Mouse (Mus musculus): ENCODE measurements around the gene Olfr959. TPM values are rescaled to one million over a fixed set of nuclear protein-coding genes. Genes with fewer than 3 reads are reported as not detected.

The Olfr959 gene
- polyA plus RNA-seq, 1 experiment from 2014 or later, result not detected

- H3K4me2 ChIP-seq (replicated peaks), result peak overlapping the region; percentile 87
- H3K36me3 ChIP-seq (replicated peaks; ENCODE audit: control insufficient read depth, insufficient read depth), result peaks cover 2% of the 10 kb centered on the region; the same call in 1 of the 2 replicates
- ATAC-seq (ENCODE audit: low FRiP score), result peak; percentile 94
- peak; percentile 76 for DNase-seq (ENCODE audit: low spot score)
- peak overlapping the region; percentile 54 for H3K9ac ChIP-seq
- peak overlapping the region; percentile 36 for H3K4me3 ChIP-seq (replicated peaks; ENCODE audit: low read length)
- no peaks in the 10 kb centered on the region for H3K9me3 ChIP-seq (ENCODE audit: control insufficient read depth, low read length)
- WGBS, result under 1% methylated on average over 19 of the region's 19 CpGs
- H3K4me1 ChIP-seq (replicated peaks; ENCODE audit: control insufficient read depth, insufficient read depth, low read length), result peaks cover 5% of the 10 kb centered on the region
- 0 out of 2 replicates have a peak, but pooled peaks cover 6% of the 10 kb centered on the region for H3K27me3 ChIP-seq (ENCODE audit: control insufficient read depth, insufficient read depth, low read length)
- H3K27ac ChIP-seq, result peak overlapping the region; percentile 47
Observed at GRCm38 (mm10) chr9:39602536-39603332, 27.4 kb upstream of the Olfr959 start.

GRCm38 (mm10) chr9:39577050-39577449, 1.7 kb upstream of the Olfr959 start:
- ATAC-seq (ENCODE audit: low FRiP score) (no peak), DNase-seq (ENCODE audit: low spot score) (no peak)
- 94% methylated on average over 5 of the region's 5 CpGs for WGBS
- Histone ChIP-seq H3K4me1 (replicated peaks; ENCODE audit: control insufficient read depth, insufficient read depth, low read length) (no peaks in the 10 kb centered on the region), H3K36me3 (replicated peaks; ENCODE audit: control insufficient read depth, insufficient read depth) (no peaks in the 10 kb centered on the region), H3K27ac (no peak overlapping the region), H3K27me3 (ENCODE audit: control insufficient read depth, insufficient read depth, low read length) (no peaks in the 10 kb centered on the region), H3K4me2 (replicated peaks) (no peak overlapping the region), H3K9ac (no peak overlapping the region), H3K4me3 (replicated peaks; ENCODE audit: low read length) (no peak overlapping the region), H3K9me3 (ENCODE audit: control insufficient read depth, low read length) (no peaks in the 10 kb centered on the region)

- Histone ChIP-seq H3K4me2 (replicated peaks) (no peak overlapping the region), H3K27me3 (ENCODE audit: control insufficient read depth, insufficient read depth, low read length) (no peaks in the 10 kb centered on the region), H3K4me1 (replicated peaks; ENCODE audit: control insufficient read depth, insufficient read depth, low read length) (peaks cover 7% of the 10 kb centered on the region; the same call in 1 of the 2 replicates), H3K4me3 (replicated peaks; ENCODE audit: low read length) (no peak overlapping the region), H3K27ac (peak overlapping the region; percentile 90), H3K9ac (no peak overlapping the region; the same call in 1 of the 2 replicates), H3K9me3 (ENCODE audit: control insufficient read depth, low read length) (no peaks in the 10 kb centered on the region), H3K36me3 (replicated peaks; ENCODE audit: control insufficient read depth, insufficient read depth) (no peaks in the 10 kb centered on the region)
- DNase-seq (ENCODE audit: low spot score) (no peak), ATAC-seq (ENCODE audit: low FRiP score) (peak; percentile 18; the same call in 1 of the 2 replicates)
Observed at GRCm38 (mm10) chr9:39558349-39558647, 17.1 kb downstream of the Olfr959 start.

GRCm38 (mm10) chr9:39557529-39558348, 17.6 kb downstream of the Olfr959 start:
- peaks cover 7% of the 10 kb centered on the region; the same call in 1 of the 2 replicates for H3K4me1 ChIP-seq (replicated peaks; ENCODE audit: control insufficient read depth, insufficient read depth, low read length)
- H3K4me3 ChIP-seq (replicated peaks; ENCODE audit: low read length), result no peak overlapping the region
- peak overlapping the region; percentile 31 for H3K9ac ChIP-seq
- peak overlapping the region; percentile 18; the same call in 1 of the 2 replicates for H3K4me2 ChIP-seq (replicated peaks)
- 26% methylated on average over 3 of the region's 3 CpGs for WGBS
- H3K9me3 ChIP-seq (ENCODE audit: control insufficient read depth, low read length), result no peaks in the 10 kb centered on the region
- ATAC-seq (ENCODE audit: low FRiP score) (peak; percentile 94), DNase-seq (ENCODE audit: low spot score) (peak; percentile 75)
- H3K27ac ChIP-seq, result peak overlapping the region; percentile 90
- no peaks in the 10 kb centered on the region for H3K27me3 ChIP-seq (ENCODE audit: control insufficient read depth, insufficient read depth, low read length)
- no peaks in the 10 kb centered on the region for H3K36me3 ChIP-seq (replicated peaks; ENCODE audit: control insufficient read depth, insufficient read depth)

- Histone ChIP-seq H3K36me3 (replicated peaks; ENCODE audit: control insufficient read depth, insufficient read depth) (no peaks in the 10 kb centered on the region), H3K27ac (no peak within 1 kb of the TSS), H3K9ac (no peak within 1 kb of the TSS), H3K4me2 (replicated peaks) (no peak within 1 kb of the TSS), H3K9me3 (ENCODE audit: control insufficient read depth, low read length) (no peaks in the 10 kb centered on the region), H3K4me3 (replicated peaks; ENCODE audit: low read length) (no peak within 1 kb of the TSS), H3K4me1 (replicated peaks; ENCODE audit: control insufficient read depth, insufficient read depth, low read length) (peaks cover 7% of the 10 kb centered on the region; the same call in 1 of the 2 replicates), H3K27me3 (ENCODE audit: control insufficient read depth, insufficient read depth, low read length) (no peaks in the 10 kb centered on the region)
- ATAC-seq (ENCODE audit: low FRiP score), result no peak
- peak; percentile 59 for DNase-seq (ENCODE audit: low spot score)
- WGBS, result 58% methylated on average over 2 of the region's 2 CpGs
Observed at GRCm38 (mm10) chr9:39553946-39554345, 21.4 kb downstream of the Olfr959 start, which contains the start of gene Olfr958. Olfr958 (minus strand) TSS chr9:39554054.

- no peak for DNase-seq (ENCODE audit: low spot score)
- H3K27ac ChIP-seq, result no peak overlapping the region
- no peak overlapping the region for H3K4me2 ChIP-seq (replicated peaks)
- H3K4me1 ChIP-seq (replicated peaks; ENCODE audit: control insufficient read depth, insufficient read depth, low read length), result no peaks in the 10 kb centered on the region
- no peak overlapping the region for H3K9ac ChIP-seq
- no peaks in the 10 kb centered on the region for H3K9me3 ChIP-seq (ENCODE audit: control insufficient read depth, low read length)
- no peak for ATAC-seq (ENCODE audit: low FRiP score)
- H3K4me3 ChIP-seq (replicated peaks; ENCODE audit: low read length), result no peak overlapping the region
- no peaks in the 10 kb centered on the region for H3K27me3 ChIP-seq (ENCODE audit: control insufficient read depth, insufficient read depth, low read length)
- 71% methylated on average over 5 of the region's 5 CpGs for WGBS
- H3K36me3 ChIP-seq (replicated peaks; ENCODE audit: control insufficient read depth, insufficient read depth), result no peaks in the 10 kb centered on the region
Observed at GRCm38 (mm10) chr9:39550806-39551205, 24.6 kb downstream of the Olfr959 start.

GRCm38 (mm10) chr9:39523616-39524285, 51.6 kb downstream of the Olfr959 start:
- H3K4me3 ChIP-seq (replicated peaks; ENCODE audit: low read length), result no peak overlapping the region
- no peaks in the 10 kb centered on the region for H3K4me1 ChIP-seq (replicated peaks; ENCODE audit: control insufficient read depth, insufficient read depth, low read length)
- H3K27ac ChIP-seq, result no peak overlapping the region
- no peak overlapping the region for H3K9ac ChIP-seq
- DNase-seq (ENCODE audit: low spot score), result no peak
- H3K9me3 ChIP-seq (ENCODE audit: control insufficient read depth, low read length), result no peaks in the 10 kb centered on the region
- ATAC-seq (ENCODE audit: low FRiP score), result no peak
- no peaks in the 10 kb centered on the region for H3K36me3 ChIP-seq (replicated peaks; ENCODE audit: control insufficient read depth, insufficient read depth)
- no peak overlapping the region for H3K4me2 ChIP-seq (replicated peaks)
- WGBS, result 70% methylated on average over 1 of the region's 1 CpGs
- no peaks in the 10 kb centered on the region for H3K27me3 ChIP-seq (ENCODE audit: control insufficient read depth, insufficient read depth, low read length)
